8 mouse cellular contexts compared by ENCODE assay signal in the genomic region with DNA sequence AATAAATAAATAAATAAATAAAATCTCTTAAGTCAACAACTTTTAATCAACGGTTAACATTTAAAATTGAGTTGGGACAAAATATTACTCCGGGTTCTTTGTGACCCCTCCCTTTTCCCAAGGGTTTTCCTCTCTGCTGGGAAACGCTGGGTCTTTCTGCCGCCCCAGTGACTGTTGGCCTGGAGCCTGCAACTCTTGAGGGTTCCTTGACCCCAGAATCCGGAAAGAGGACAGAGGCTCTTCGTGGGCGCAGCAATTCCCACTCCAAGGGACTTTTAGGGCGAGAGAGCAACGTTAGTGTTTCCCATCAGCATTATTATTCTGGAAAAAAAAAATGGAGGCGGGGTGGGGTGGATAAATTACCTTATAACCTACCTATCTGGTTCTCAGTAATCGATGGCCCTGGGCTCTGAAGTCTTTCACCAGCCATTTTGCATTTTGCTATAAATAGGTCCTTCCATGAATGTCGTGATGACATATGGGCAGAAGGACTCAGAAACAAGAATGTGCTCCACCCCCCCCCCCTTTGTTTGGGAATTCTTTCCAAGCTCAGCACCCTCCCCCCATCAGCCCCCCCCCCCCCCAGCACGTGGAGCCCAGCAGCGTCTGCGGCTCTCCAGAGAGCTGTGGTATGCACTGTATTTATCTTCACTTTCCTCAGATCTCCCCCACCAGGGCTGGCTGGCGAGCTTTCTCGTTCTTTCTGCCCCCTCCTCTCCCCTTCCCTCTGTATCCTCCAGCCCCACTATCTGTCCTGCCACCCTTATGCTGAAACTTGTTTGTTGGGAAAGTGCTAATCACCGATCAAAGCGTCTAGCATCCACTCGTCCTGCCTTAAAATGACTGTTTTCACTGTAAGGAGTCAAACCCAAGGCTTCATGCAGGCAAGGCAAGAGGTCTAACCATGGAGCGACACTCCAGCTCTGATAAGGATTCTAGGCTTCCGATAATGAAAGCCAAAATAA. TPM values are rescaled to one million over a fixed set of nuclear protein-coding genes. Genes with fewer than 3 reads are reported as not detected.
A peak's percentile ranks its signal among the peaks of the same experiment; 100 is the strongest.
DNase-seq lines count a peak whose midpoint lies in the region; ATAC-seq and TF ChIP-seq lines count a peak whose summit lies in the region.

No protein-coding gene starts in this region.

- peak in 1 of 2 experiments; percentile 28; a peak in 1 of 4 replicates for TF ChIP-seq EP300 in MEL (IDR thresholded peaks at IDR 0.05; ENCODE audit: low read depth in 1 of 2, low read length in 2 of 2)
- no peak for TF ChIP-seq EP300 in liver, postnatal 0 days (IDR thresholded peaks at IDR 0.05; ENCODE audit: low read depth)

- H3K4me3 ChIP-seq in MEL (ENCODE audit: control insufficient read depth in 1 of 2, insufficient read depth in 1 of 2, low read depth in 2 of 2, low read length in 2 of 2) = peak overlapping the region; percentile 70 to 86
- no peak overlapping the region for H3K4me3 ChIP-seq in bone marrow, adult 2 months (replicated peaks; ENCODE audit: control insufficient read depth, low read depth, low read length)
- no peak overlapping the region for H3K4me3 ChIP-seq in forebrain, embryonic 14.5 days (ENCODE audit: low read depth, low read length)
- peak overlapping the region; percentile 31 for H3K4me3 ChIP-seq in intestine, embryonic 16.5 days (ENCODE audit: low read length)
- H3K4me3 ChIP-seq in liver, postnatal 0 days (ENCODE audit: low read depth, low read length) = peak overlapping the region; percentile 15
- peak overlapping the region; percentile 23; the same call in 1 of the 2 replicates for H3K4me3 ChIP-seq in small intestine, adult 2 months (ENCODE audit: low read depth, low read length)

- H3K36me3 ChIP-seq in MEL (ENCODE audit: control insufficient read depth in 1 of 2, insufficient read depth in 2 of 2, low read length in 2 of 2) = peaks cover 0 to 17% of the 10 kb centered on the region in 2 experiments; a peak in 2 of 4 replicates
- H3K36me3 ChIP-seq in forebrain, embryonic 14.5 days (ENCODE audit: control insufficient read depth, insufficient read depth, low read length) = no peaks in the 10 kb centered on the region
- no peaks in the 10 kb centered on the region for H3K36me3 ChIP-seq in intestine, embryonic 16.5 days (ENCODE audit: control insufficient read depth, insufficient read depth, low read length)
- H3K36me3 ChIP-seq in liver, postnatal 0 days (replicated peaks; ENCODE audit: insufficient read depth, low read length) = no peaks in the 10 kb centered on the region
- no peaks in the 10 kb centered on the region for H3K36me3 ChIP-seq in small intestine, adult 2 months (ENCODE audit: control insufficient read depth, insufficient read depth, low read length)

- H3K9ac ChIP-seq in MEL (ENCODE audit: control insufficient read depth, low read depth, low read length, poor library complexity, severe bottlenecking) = peak overlapping the region; percentile 70
- H3K9ac ChIP-seq in forebrain, embryonic 14.5 days (ENCODE audit: low read length) = no peak overlapping the region
- H3K9ac ChIP-seq in intestine, embryonic 16.5 days (ENCODE audit: low read depth, low read length) = peak overlapping the region; percentile 44
- H3K9ac ChIP-seq in liver, postnatal 0 days (replicated peaks) = peak overlapping the region; percentile 61

- TF ChIP-seq CTCF in MEL (IDR thresholded peaks at IDR 0.05 in 2 of 3, conservative IDR thresholded peaks at IDR 0.05 in 1 of 3; ENCODE audit: control insufficient read depth in 1 of 3, insufficient read depth in 1 of 3, low read depth in 2 of 3, low read length in 3 of 3, poor library complexity in 1 of 3, severe bottlenecking in 1 of 3) = no peak
- no peak for TF ChIP-seq CTCF in bone marrow, adult 2 months (IDR thresholded peaks at IDR 0.05; ENCODE audit: control insufficient read depth, insufficient read depth, low read length)
- TF ChIP-seq CTCF in liver, postnatal 0 days (IDR thresholded peaks at IDR 0.05; ENCODE audit: low read depth) = no peak
- no peak for TF ChIP-seq CTCF in small intestine, adult 2 months (IDR thresholded peaks at IDR 0.05; ENCODE audit: extremely low read depth, insufficient read length, insufficient replicate concordance, low read depth, low read length)

- peak overlapping the region; percentile 86 for H3K27ac ChIP-seq in MEL (ENCODE audit: control insufficient read depth, low read depth, low read length)
- H3K27ac ChIP-seq in bone marrow, adult 2 months (ENCODE audit: control insufficient read depth, insufficient read depth, low read depth, low read length, poor library complexity) = peak overlapping the region; percentile 91
- H3K27ac ChIP-seq in forebrain, embryonic 14.5 days (ENCODE audit: low read depth, low read length) = no peak overlapping the region
- H3K27ac ChIP-seq in intestine, embryonic 16.5 days (ENCODE audit: low read length) = peak overlapping the region; percentile 85
- peak overlapping the region; percentile 99 for H3K27ac ChIP-seq in liver, postnatal 0 days (ENCODE audit: low read depth)
- peak overlapping the region; percentile 50 for H3K27ac ChIP-seq in small intestine, adult 2 months (ENCODE audit: insufficient read depth, low read depth, low read length)

- WGBS in bone marrow, adult 2 months = 17% methylated on average over 22 of the region's 22 CpGs
- 12% methylated on average over 22 of the region's 22 CpGs for WGBS in forebrain, embryonic 14.5 days
- WGBS in intestine, embryonic 16.5 days = 7% methylated on average over 22 of the region's 22 CpGs
- 9% methylated on average over 21 of the region's 22 CpGs for WGBS in liver, postnatal 0 days (ENCODE audit: insufficient replicate concordance)
- 16% methylated on average over 22 of the region's 22 CpGs for WGBS in small intestine, adult 2 months

- DNase-seq in MEL (ENCODE audit: low read depth, low spot score) = peak; percentile 71
- DNase-seq in forebrain, embryonic 14.5 days (ENCODE audit: low spot score) = peak; percentile 46
- peak; percentile 54 for DNase-seq in liver, postnatal 0 days
- DNase-seq in urinary bladder, postnatal 4 days (ENCODE audit: low spot score in 2 of 2) = no peak
- DNase-seq in frontal cortex, adult 2 months (ENCODE audit: extremely low spot score in 1 of 2, low spot score in 1 of 2) = no peak

- H3K79me2 ChIP-seq in MEL (ENCODE audit: control insufficient read depth, insufficient read depth, low read length, poor library complexity) = no peaks in the 10 kb centered on the region; the same call in 1 of the 2 replicates

- no peak for TF ChIP-seq POLR2A in MEL (IDR thresholded peaks at IDR 0.05; ENCODE audit: control insufficient read depth in 1 of 2, insufficient read depth in 1 of 2, low read depth in 1 of 2, low read length in 2 of 2, poor library complexity in 1 of 2)
- no peak for TF ChIP-seq POLR2A in bone marrow, adult 2 months (IDR thresholded peaks at IDR 0.05; ENCODE audit: borderline replicate concordance, control insufficient read depth, low read depth, low read length)
- TF ChIP-seq POLR2A in small intestine, adult 2 months (IDR thresholded peaks at IDR 0.05; ENCODE audit: low read depth, low read length) = no peak

- no peak for TF ChIP-seq RAD21 in MEL (IDR thresholded peaks at IDR 0.05; ENCODE audit: low read depth, low read length)

- H3K27me3 ChIP-seq in MEL (ENCODE audit: control insufficient read depth in 1 of 2, insufficient read depth in 2 of 2, low read length in 2 of 2) = no peaks in the 10 kb centered on the region
- H3K27me3 ChIP-seq in forebrain, embryonic 14.5 days (replicated peaks; ENCODE audit: control insufficient read depth, insufficient read depth, low read length) = no peaks in the 10 kb centered on the region
- H3K27me3 ChIP-seq in intestine, embryonic 16.5 days (replicated peaks; ENCODE audit: control insufficient read depth, insufficient read depth, low read length) = no peaks in the 10 kb centered on the region
- no peaks in the 10 kb centered on the region for H3K27me3 ChIP-seq in liver, postnatal 0 days (ENCODE audit: insufficient read depth, low read length)
- H3K27me3 ChIP-seq in small intestine, adult 2 months (ENCODE audit: control insufficient read depth, insufficient read depth, low read length) = no peaks in the 10 kb centered on the region

- peak overlapping the region; percentile 35 for H3K4me2 ChIP-seq in forebrain, embryonic 14.5 days (ENCODE audit: low read length)
- H3K4me2 ChIP-seq in intestine, embryonic 16.5 days (ENCODE audit: low read depth, low read length) = peak overlapping the region; percentile 53
- H3K4me2 ChIP-seq in liver, postnatal 0 days (ENCODE audit: low read depth, low read length) = peak overlapping the region; percentile 69

- H3K4me1 ChIP-seq in MEL (ENCODE audit: control insufficient read depth in 1 of 2, insufficient read depth in 2 of 2, low read length in 2 of 2) = peaks cover 7 to 20% of the 10 kb centered on the region in 2 experiments
- no peaks in the 10 kb centered on the region; the same call in 1 of the 2 replicates for H3K4me1 ChIP-seq in bone marrow, adult 2 months (ENCODE audit: control insufficient read depth, insufficient read depth, low read length)
- H3K4me1 ChIP-seq in forebrain, embryonic 14.5 days (ENCODE audit: control insufficient read depth, insufficient read depth, low read length) = 0 out of 2 replicates have a peak, but pooled peaks cover 9% of the 10 kb centered on the region
- H3K4me1 ChIP-seq in intestine, embryonic 16.5 days (ENCODE audit: control insufficient read depth, insufficient read depth, low read length) = peaks cover 16% of the 10 kb centered on the region; the same call in 1 of the 2 replicates
- H3K4me1 ChIP-seq in liver, postnatal 0 days (ENCODE audit: insufficient read depth) = peaks cover 28% of the 10 kb centered on the region
- H3K4me1 ChIP-seq in small intestine, adult 2 months (ENCODE audit: control insufficient read depth, insufficient read depth, insufficient read length, low read length) = peaks cover 3% of the 10 kb centered on the region; the same call in 1 of the 2 replicates

- H3K9me3 ChIP-seq in MEL (replicated peaks; ENCODE audit: insufficient read depth, low read length) = no peaks in the 10 kb centered on the region
- H3K9me3 ChIP-seq in forebrain, embryonic 14.5 days (replicated peaks; ENCODE audit: control insufficient read depth, low read length) = no peaks in the 10 kb centered on the region
- no peaks in the 10 kb centered on the region for H3K9me3 ChIP-seq in intestine, embryonic 16.5 days (ENCODE audit: control insufficient read depth, low read length)
- H3K9me3 ChIP-seq in liver, postnatal 0 days (ENCODE audit: low read length) = no peaks in the 10 kb centered on the region

- peak; percentile 35 for ATAC-seq in forebrain, embryonic 14.5 days
- ATAC-seq in intestine, embryonic 16.5 days = peak; percentile 52
- ATAC-seq in liver, postnatal 0 days = no peak

RNA-seq across cellular contexts. Expression of a gene that starts 32.6 kb away (rescaled TPM):
- 0.08 TPM in 1 of 2 replicates, not detected in the other for total RNA-seq in MEL (2012; rRNA removed)
- polyA plus RNA-seq in MEL (2012; ENCODE audit: insufficient read depth in 1 of 2, insufficient read length in 2 of 2, low read depth in 1 of 2, low replicate concordance in 2 of 2, missing spikeins in 1 of 2) = under 1 TPM in 1 of 2 experiments, not detected in 1; 0.32 TPM
- 3.9 and 5.0 TPM in 2 replicates for polyA plus RNA-seq in bone marrow, adult 2 months (2011; ENCODE audit: insufficient read depth, insufficient read length, low replicate concordance, missing spikeins)
- 4.1 and 4.5 TPM in 2 replicates for polyA plus RNA-seq in forebrain, embryonic 14.5 days (2014; fragmentation: Nextera tagmentation; extraction: Ambion mirVana)
- 1.5 and 2.2 TPM in 2 replicates for polyA plus RNA-seq in intestine, embryonic 16.5 days (2015; fragmentation: Nextera tagmentation; extraction: Ambion mirVana)
- 1.8 and 2.2 TPM in 2 replicates for polyA plus RNA-seq in liver, postnatal 0 days (2015; fragmentation: Nextera tagmentation; extraction: Ambion mirVana)
- polyA plus RNA-seq in small intestine, adult 2 months (2012; rRNA removed) = 0.29 and 0.52 TPM in 2 replicates
- polyA plus RNA-seq in frontal cortex, adult 2 months (2012; rRNA removed) = 9.6 and 11.4 TPM in 2 replicates

RNA-seq across cellular contexts. Expression of a gene that starts 33.8 kb away (rescaled TPM):
- total RNA-seq in MEL (2012; rRNA removed) = 9.4 and 13.7 TPM in 2 replicates
- 10 to 100 TPM in 1 of 2 experiments, not detected in 1; 12.7 TPM for polyA plus RNA-seq in MEL (2012; ENCODE audit: insufficient read depth in 1 of 2, insufficient read length in 2 of 2, low read depth in 1 of 2, low replicate concordance in 2 of 2, missing spikeins in 1 of 2)
- polyA plus RNA-seq in bone marrow, adult 2 months (2011; ENCODE audit: insufficient read depth, insufficient read length, low replicate concordance, missing spikeins) = 8.4 and 11.4 TPM in 2 replicates
- 27.7 and 28.4 TPM in 2 replicates for polyA plus RNA-seq in forebrain, embryonic 14.5 days (2014; fragmentation: Nextera tagmentation; extraction: Ambion mirVana)
- polyA plus RNA-seq in intestine, embryonic 16.5 days (2015; fragmentation: Nextera tagmentation; extraction: Ambion mirVana) = 33.4 and 33.5 TPM in 2 replicates
- polyA plus RNA-seq in liver, postnatal 0 days (2015; fragmentation: Nextera tagmentation; extraction: Ambion mirVana) = 18.3 and 20.3 TPM in 2 replicates
- 7.9 and 9.4 TPM in 2 replicates for polyA plus RNA-seq in small intestine, adult 2 months (2012; rRNA removed)
- polyA plus RNA-seq in frontal cortex, adult 2 months (2012; rRNA removed) = 33.7 and 34.9 TPM in 2 replicates

RNA-seq across cellular contexts. Expression of a gene that starts 33.8 kb away (rescaled TPM):
- total RNA-seq in MEL (2012; rRNA removed) = 23.9 and 31.6 TPM in 2 replicates
- 10 to 100 TPM in 1 of 2 experiments, not detected in 1; 18.3 TPM for polyA plus RNA-seq in MEL (2012; ENCODE audit: insufficient read depth in 1 of 2, insufficient read length in 2 of 2, low read depth in 1 of 2, low replicate concordance in 2 of 2, missing spikeins in 1 of 2)
- polyA plus RNA-seq in bone marrow, adult 2 months (2011; ENCODE audit: insufficient read depth, insufficient read length, low replicate concordance, missing spikeins) = 2.2 and 6.8 TPM in 2 replicates
- 9.0 and 12.7 TPM in 2 replicates for polyA plus RNA-seq in forebrain, embryonic 14.5 days (2014; fragmentation: Nextera tagmentation; extraction: Ambion mirVana)
- polyA plus RNA-seq in intestine, embryonic 16.5 days (2015; fragmentation: Nextera tagmentation; extraction: Ambion mirVana) = 21.3 and 22.8 TPM in 2 replicates
- 10.4 and 10.5 TPM in 2 replicates for polyA plus RNA-seq in liver, postnatal 0 days (2015; fragmentation: Nextera tagmentation; extraction: Ambion mirVana)
- polyA plus RNA-seq in small intestine, adult 2 months (2012; rRNA removed) = 5.7 and 17.8 TPM in 2 replicates
- polyA plus RNA-seq in frontal cortex, adult 2 months (2012; rRNA removed) = 11.4 and 13.6 TPM in 2 replicates

Comparison
In these comparisons a context has a peak if more than half of its experiments do, and no peak if none do; other contexts are left out.
1. DNase-seq: peak in MEL (single experiment), forebrain, embryonic 14.5 days (single experiment) and liver, postnatal 0 days (single experiment); none in urinary bladder, postnatal 4 days (0 of 2) and frontal cortex, adult 2 months (0 of 2).
2. H3K4me3 ChIP-seq: peak in MEL (2 of 2), intestine, embryonic 16.5 days (single experiment), liver, postnatal 0 days (single experiment) and small intestine, adult 2 months (single experiment); none in bone marrow, adult 2 months (single experiment) and forebrain, embryonic 14.5 days (single experiment).
3. Peak in every context shown above with its lines, with median percentiles within 50 percentile points of each other: H3K4me2 ChIP-seq.